Mouse (Mus musculus): ENCODE measurements around the gene Terb1. TPM values are rescaled to one million over a fixed set of nuclear protein-coding genes. Genes with fewer than 3 reads are reported as not detected.

The Terb1 gene
- 0.70 and 0.81 TPM in 2 replicates for polyA plus RNA-seq (2014; fragmentation: Nextera tagmentation; extraction: Ambion mirVana)

- H3K27ac ChIP-seq (ENCODE audit: low read depth, low read length), result no peak within 1 kb of the TSS
- peak; percentile 92 for ATAC-seq (ENCODE audit: low read depth)
- H3K4me3 ChIP-seq (ENCODE audit: low read depth, low read length), result peak within 1 kb of the TSS; percentile 57
- H3K4me1 ChIP-seq (ENCODE audit: control insufficient read depth, insufficient read depth, low read length), result 0 out of 2 replicates have a peak, but pooled peaks cover 5% of the 10 kb centered on the region
- H3K9me3 ChIP-seq (ENCODE audit: control insufficient read depth, low read length), result no peaks in the 10 kb centered on the region
- no peaks in the 10 kb centered on the region for H3K27me3 ChIP-seq (ENCODE audit: control insufficient read depth, insufficient read depth, low read length)
- WGBS, result 2% methylated on average over 64 of the region's 64 CpGs
- H3K4me2 ChIP-seq (ENCODE audit: low read depth, low read length), result peak within 1 kb of the TSS; percentile 100
- peaks cover 7% of the 10 kb centered on the region; the same call in 1 of the 2 replicates for H3K36me3 ChIP-seq (ENCODE audit: control insufficient read depth, insufficient read depth, low read length)
- peak within 1 kb of the TSS; percentile 72 for H3K9ac ChIP-seq (replicated peaks; ENCODE audit: low read depth, low read length)
These were observed at the start of gene Terb1 for GRCm38 (mm10) chr8:104509061-104510006. Terb1 (minus strand) TSS chr8:104509910.

- ATAC-seq (ENCODE audit: low read depth), result no peak
- Histone ChIP-seq H3K4me2 (ENCODE audit: low read depth, low read length) (no peak overlapping the region), H3K9ac (replicated peaks; ENCODE audit: low read depth, low read length) (no peak overlapping the region), H3K9me3 (ENCODE audit: control insufficient read depth, low read length) (no peaks in the 10 kb centered on the region), H3K4me3 (ENCODE audit: low read depth, low read length) (no peak overlapping the region), H3K27ac (ENCODE audit: low read depth, low read length) (no peak overlapping the region), H3K27me3 (ENCODE audit: control insufficient read depth, insufficient read depth, low read length) (no peaks in the 10 kb centered on the region), H3K4me1 (ENCODE audit: control insufficient read depth, insufficient read depth, low read length) (no peaks in the 10 kb centered on the region), H3K36me3 (ENCODE audit: control insufficient read depth, insufficient read depth, low read length) (no peaks in the 10 kb centered on the region)
- WGBS, result 87% methylated on average over 7 of the region's 7 CpGs
These were observed 47.5 kb upstream of the Terb1 start for GRCm38 (mm10) chr8:104557226-104557625.

GRCm38 (mm10) chr8:104555191-104555590 lies 45.5 kb upstream of the Terb1 start:
- WGBS, result 91% methylated on average over 4 of the region's 4 CpGs
- Histone ChIP-seq H3K36me3 (ENCODE audit: control insufficient read depth, insufficient read depth, low read length) (no peaks in the 10 kb centered on the region), H3K4me1 (ENCODE audit: control insufficient read depth, insufficient read depth, low read length) (no peaks in the 10 kb centered on the region), H3K9me3 (ENCODE audit: control insufficient read depth, low read length) (no peaks in the 10 kb centered on the region), H3K27ac (ENCODE audit: low read depth, low read length) (no peak overlapping the region), H3K4me2 (ENCODE audit: low read depth, low read length) (no peak overlapping the region), H3K4me3 (ENCODE audit: low read depth, low read length) (no peak overlapping the region), H3K9ac (replicated peaks; ENCODE audit: low read depth, low read length) (no peak overlapping the region), H3K27me3 (ENCODE audit: control insufficient read depth, insufficient read depth, low read length) (no peaks in the 10 kb centered on the region)
- ATAC-seq (ENCODE audit: low read depth), result no peak

GRCm38 (mm10) chr8:104543440-104544045 lies 33.8 kb upstream of the Terb1 start:
- Histone ChIP-seq H3K4me3 (ENCODE audit: low read depth, low read length) (no peak overlapping the region), H3K4me2 (ENCODE audit: low read depth, low read length) (no peak overlapping the region), H3K27me3 (ENCODE audit: control insufficient read depth, insufficient read depth, low read length) (peaks cover 41% of the 10 kb centered on the region), H3K9ac (replicated peaks; ENCODE audit: low read depth, low read length) (no peak overlapping the region), H3K36me3 (ENCODE audit: control insufficient read depth, insufficient read depth, low read length) (no peaks in the 10 kb centered on the region), H3K4me1 (ENCODE audit: control insufficient read depth, insufficient read depth, low read length) (peaks cover 10% of the 10 kb centered on the region; the same call in 1 of the 2 replicates), H3K9me3 (ENCODE audit: control insufficient read depth, low read length) (no peaks in the 10 kb centered on the region), H3K27ac (ENCODE audit: low read depth, low read length) (no peak overlapping the region)
- WGBS, result 87% methylated on average over 8 of the region's 8 CpGs
- no peak for ATAC-seq (ENCODE audit: low read depth)

DNA sequence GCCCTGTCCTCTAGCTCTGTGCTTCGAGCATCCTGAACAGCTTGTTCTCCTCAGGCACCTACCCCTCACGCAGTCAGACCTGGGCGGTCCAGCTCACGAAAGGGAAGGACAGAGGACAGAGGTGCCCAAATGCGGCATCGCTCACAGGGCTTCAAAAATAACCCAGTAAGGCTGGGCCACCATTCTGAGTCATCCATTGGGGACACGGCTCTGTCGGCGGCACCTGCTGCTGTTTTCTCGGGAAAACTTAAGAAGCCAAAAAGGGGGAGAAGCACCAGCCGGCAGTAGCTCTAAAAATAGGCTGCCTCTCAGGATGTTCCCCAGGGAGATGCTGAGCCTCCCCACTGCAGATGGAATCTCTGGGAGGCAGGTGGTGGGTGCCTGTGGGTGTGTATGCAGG lies 32.5 kb upstream of the Terb1 start:
- Histone ChIP-seq H3K36me3 (ENCODE audit: control insufficient read depth, insufficient read depth, low read length) (no peaks in the 10 kb centered on the region), H3K4me3 (ENCODE audit: low read depth, low read length) (no peak overlapping the region), H3K9me3 (ENCODE audit: control insufficient read depth, low read length) (no peaks in the 10 kb centered on the region), H3K4me1 (ENCODE audit: control insufficient read depth, insufficient read depth, low read length) (peaks cover 10% of the 10 kb centered on the region; the same call in 1 of the 2 replicates), H3K27ac (ENCODE audit: low read depth, low read length) (no peak overlapping the region), H3K9ac (replicated peaks; ENCODE audit: low read depth, low read length) (no peak overlapping the region), H3K4me2 (ENCODE audit: low read depth, low read length) (no peak overlapping the region), H3K27me3 (ENCODE audit: control insufficient read depth, insufficient read depth, low read length) (peaks cover 41% of the 10 kb centered on the region)
- 10% methylated on average over 11 of the region's 11 CpGs for WGBS
- no peak for ATAC-seq (ENCODE audit: low read depth)

GRCm38 (mm10) chr8:104541515-104541880 lies 31.8 kb upstream of the Terb1 start:
- H3K9me3 ChIP-seq (ENCODE audit: control insufficient read depth, low read length), result no peaks in the 10 kb centered on the region
- no peak overlapping the region for H3K27ac ChIP-seq (ENCODE audit: low read depth, low read length)
- peaks cover 41% of the 10 kb centered on the region for H3K27me3 ChIP-seq (ENCODE audit: control insufficient read depth, insufficient read depth, low read length)
- peak overlapping the region; percentile 49 for H3K4me3 ChIP-seq (ENCODE audit: low read depth, low read length)
- no peaks in the 10 kb centered on the region for H3K36me3 ChIP-seq (ENCODE audit: control insufficient read depth, insufficient read depth, low read length)
- H3K9ac ChIP-seq (replicated peaks; ENCODE audit: low read depth, low read length), result no peak overlapping the region
- no peak for ATAC-seq (ENCODE audit: low read depth)
- WGBS, result 8% methylated on average over 8 of the region's 8 CpGs
- H3K4me1 ChIP-seq (ENCODE audit: control insufficient read depth, insufficient read depth, low read length), result peaks cover 10% of the 10 kb centered on the region; the same call in 1 of the 2 replicates
- H3K4me2 ChIP-seq (ENCODE audit: low read depth, low read length), result peak overlapping the region; percentile 91

- no peaks in the 10 kb centered on the region for H3K9me3 ChIP-seq (ENCODE audit: control insufficient read depth, low read length)
- WGBS, result 1% methylated on average over 54 of the region's 76 CpGs
- H3K4me3 ChIP-seq (ENCODE audit: low read depth, low read length), result peak overlapping the region; percentile 49
- peak overlapping the region; percentile 91 for H3K4me2 ChIP-seq (ENCODE audit: low read depth, low read length)
- H3K9ac ChIP-seq (replicated peaks; ENCODE audit: low read depth, low read length), result peak overlapping the region; percentile 52
- ATAC-seq (ENCODE audit: low read depth), result peak; percentile 73
- H3K4me1 ChIP-seq (ENCODE audit: control insufficient read depth, insufficient read depth, low read length), result peaks cover 10% of the 10 kb centered on the region; the same call in 1 of the 2 replicates
- peaks cover 41% of the 10 kb centered on the region for H3K27me3 ChIP-seq (ENCODE audit: control insufficient read depth, insufficient read depth, low read length)
- no peak overlapping the region for H3K27ac ChIP-seq (ENCODE audit: low read depth, low read length)
- H3K36me3 ChIP-seq (ENCODE audit: control insufficient read depth, insufficient read depth, low read length), result no peaks in the 10 kb centered on the region
These were observed 31.2 kb upstream of the Terb1 start for GRCm38 (mm10) chr8:104540710-104541514.

DNA sequence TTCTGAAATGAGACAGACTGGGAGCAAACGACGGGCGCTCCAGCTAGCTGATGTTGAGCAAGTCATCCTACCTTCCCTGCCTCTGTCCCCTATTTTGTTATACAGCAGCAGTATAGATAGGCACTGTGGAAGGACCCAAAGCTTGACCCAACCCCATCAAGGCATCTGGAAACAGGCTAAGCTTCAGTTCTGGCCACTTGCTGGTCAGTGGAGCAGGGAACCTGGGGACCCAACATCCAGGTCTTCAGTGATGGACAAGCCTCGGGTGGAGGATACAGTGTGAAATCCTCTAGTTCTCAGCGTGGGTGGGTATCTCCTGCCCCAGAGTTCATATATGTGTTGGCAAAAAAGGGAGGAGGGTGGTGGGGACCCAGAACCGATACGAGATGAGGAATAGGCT lies 30.5 kb upstream of the Terb1 start:
- H3K4me1 ChIP-seq (ENCODE audit: control insufficient read depth, insufficient read depth, low read length), result peaks cover 10% of the 10 kb centered on the region; the same call in 1 of the 2 replicates
- 42% methylated on average over 7 of the region's 7 CpGs for WGBS
- peak overlapping the region; percentile 52; the same call in 1 of the 2 replicates for H3K9ac ChIP-seq (replicated peaks; ENCODE audit: low read depth, low read length)
- no peak overlapping the region for H3K27ac ChIP-seq (ENCODE audit: low read depth, low read length)
- H3K4me2 ChIP-seq (ENCODE audit: low read depth, low read length), result peak overlapping the region; percentile 91
- H3K27me3 ChIP-seq (ENCODE audit: control insufficient read depth, insufficient read depth, low read length), result peaks cover 41% of the 10 kb centered on the region
- peak overlapping the region; percentile 49 for H3K4me3 ChIP-seq (ENCODE audit: low read depth, low read length)
- no peaks in the 10 kb centered on the region for H3K9me3 ChIP-seq (ENCODE audit: control insufficient read depth, low read length)
- no peaks in the 10 kb centered on the region for H3K36me3 ChIP-seq (ENCODE audit: control insufficient read depth, insufficient read depth, low read length)
- ATAC-seq (ENCODE audit: low read depth), result no peak
